Mouse (Mus musculus) small intestine, adult 2 months (tissue): Measurements from ENCODE around the gene Glrx5.

Experiments used
- CTCF ChIP-seq: fragments of 200-500 bp; IDR thresholded peaks from 2 replicates; pipeline ENCODE4 v1.5.1; 2012; ENCODE audit warnings: low read depth, mild to moderate bottlenecking, control low read depth, inconsistent platforms, low read length, moderate library complexity, mixed read lengths; ENCODE audit not compliant: insufficient replicate concordance, insufficient read length; ENCODE audit errors: extremely low read depth
- POLR2A ChIP-seq: fragments of 200-500 bp; IDR thresholded peaks from 2 replicates; pipeline ENCODE4 v1.6.1; 2012; ENCODE audit warnings: low read depth, mild to moderate bottlenecking, control low read depth, inconsistent platforms, low read length, moderate library complexity

- TF ChIP-seq POLR2A = no peak
- no peak for TF ChIP-seq CTCF
Measured at GRCm38 (mm10) chr12:105013065-105013464, 19.4 kb upstream of the Glrx5 start.
